Mouse (Mus musculus) embryonic facial prominence, embryonic 11.5 days (tissue): ENCODE data around the gene Inca1. TPM values are rescaled to one million over a fixed set of nuclear protein-coding genes. Genes with fewer than 3 reads are reported as not detected.

Source experiments
- ATAC-seq: fragments of 200-750 bp; cut with Nextera tagmentation; replicated peaks from 2 replicates; pipeline ENCODE4 v1.8.0; 2017; ENCODE audit warnings: low read depth; ENCODE audit not compliant: insufficient number of reproducible peaks, low FRiP score, low TSS enrichment
- DNase-seq: peaks from one replicate; pipeline ENCODE4 v3.0.0-alpha.2; 2015; ENCODE audit warnings: low spot score
- H3K27ac ChIP-seq: fragments of 300-500 bp; sonication (generic); replicated peaks from 2 replicates; pipeline ENCODE4 v1.5.1; 2014; ENCODE audit warnings: mild to moderate bottlenecking, low read depth, low read length, control low read depth
- H3K27me3 ChIP-seq: fragments of 300-500 bp; sonication (generic); 2 replicates; pipeline ENCODE4 v1.6.1; 2014; ENCODE audit warnings: mild to moderate bottlenecking, low read length, moderate library complexity, mixed read lengths; ENCODE audit not compliant: control insufficient read depth, insufficient read depth
- H3K36me3 ChIP-seq: fragments of 300-500 bp; sonication (generic); replicated peaks from 2 replicates; pipeline ENCODE4 v1.6.1; 2014; ENCODE audit warnings: low read depth, mild to moderate bottlenecking, low read length, moderate library complexity, mixed read lengths; ENCODE audit not compliant: control insufficient read depth, insufficient read depth
- H3K4me1 ChIP-seq: fragments of 300-500 bp; sonication (generic); 2 replicates; pipeline ENCODE4 v1.6.1; 2014; ENCODE audit warnings: low read length, mixed read lengths; ENCODE audit not compliant: control insufficient read depth, insufficient read depth
- H3K4me2 ChIP-seq: fragments of 300-500 bp; sonication (generic); 2 replicates; pipeline ENCODE4 v1.6.1; 2014; ENCODE audit warnings: low read depth, mild to moderate bottlenecking, control low read depth, low read length, moderate library complexity
- H3K4me3 ChIP-seq: fragments of 300-500 bp; sonication (generic); 2 replicates; pipeline ENCODE4 v1.5.1; 2014; ENCODE audit warnings: low read depth, low read length, control low read depth
- H3K9ac ChIP-seq: fragments of 300-500 bp; sonication (generic); replicated peaks from 2 replicates; pipeline ENCODE4 v1.6.1; 2014; ENCODE audit warnings: mild to moderate bottlenecking, control low read depth, low read length
- H3K9me3 ChIP-seq: fragments of 300-500 bp; sonication (generic); replicated peaks from 2 replicates; pipeline ENCODE4 v1.6.1; 2016; ENCODE audit warnings: mild to moderate bottlenecking, low read length, inconsistent platforms, mixed read lengths; ENCODE audit not compliant: control insufficient read depth
- WGBS: fragments of 180-500 bp; shearing (Covaris S2); extraction: QIAGEN DNeasy Blood & Tissue Kit; methylation state at CpG from one replicate; pipeline ENCODE4 v1.1.7; 2014; 5-methylcytosine and 5-hydroxymethylcytosine counted together
- polyA plus RNA-seq: library from polyadenylated mRNA; unstranded; fragments of >200 nt; fragmentation: Nextera tagmentation; extraction: Ambion mirVana; gene quantifications from 2 replicates; pipeline ENCODE4 v1.2.1, GENCODE M21; 2014

Inca1 gene
- polyA plus RNA-seq, 1 experiment from 2014 or later: 0.73 TPM

DNA sequence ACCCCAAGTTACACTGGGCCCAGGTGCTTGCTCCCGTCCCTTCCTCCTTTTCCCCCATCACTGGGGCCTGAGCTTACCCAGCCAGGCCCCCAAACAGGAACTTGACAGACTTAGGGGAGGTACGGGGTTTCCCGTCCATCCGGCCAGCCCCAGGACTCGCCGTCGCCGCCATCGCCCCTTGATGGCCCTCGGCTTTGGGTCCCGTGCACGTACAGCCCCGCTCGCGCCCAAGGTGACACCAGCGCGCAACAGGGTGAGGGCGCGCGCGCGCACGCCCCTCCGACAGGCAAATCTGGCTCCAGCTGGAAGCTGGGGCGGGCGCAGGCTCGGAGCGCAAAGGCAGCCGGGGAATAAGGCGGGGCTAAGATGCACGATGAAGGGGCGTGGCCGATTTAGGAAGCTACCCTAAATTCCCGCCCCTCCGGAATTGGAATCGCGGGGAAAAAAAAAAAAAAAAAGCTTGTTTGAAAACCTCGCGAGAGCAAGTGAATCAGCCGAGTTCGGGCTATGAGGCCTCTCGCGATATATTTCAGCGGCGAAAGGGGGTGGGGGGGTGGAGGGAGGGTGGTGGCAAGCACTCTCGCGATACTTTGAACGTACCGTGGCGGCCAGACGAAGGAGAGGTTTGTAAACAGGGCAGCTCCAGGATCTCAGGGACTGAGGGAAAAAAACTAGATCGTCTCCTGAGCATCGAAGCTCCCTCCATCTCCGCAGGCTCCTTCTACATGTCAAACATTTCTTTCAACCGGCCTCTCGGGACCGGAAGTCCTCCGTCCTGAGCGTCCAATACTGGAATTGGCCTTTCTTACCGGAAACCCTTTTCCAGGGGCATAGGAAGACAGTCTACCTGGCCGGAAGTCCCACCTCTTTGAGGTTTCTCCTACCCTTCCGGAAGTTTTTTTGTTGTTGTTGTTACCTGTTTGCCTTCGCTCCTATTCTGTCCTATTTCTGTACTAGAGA lies 53.0 kb downstream of the Inca1 start, which contains the start of the genes Rnf167 and Slc25a11:
Gene Rnf167, plus strand, starts transcription at position 545 of the 960 bp plus-strand sequence.
Gene Slc25a11, minus strand, starts transcription at position 789 of the 960 bp plus-strand sequence.
- Histone ChIP-seq H3K27ac (peak within 1 kb of the TSS; percentile 84), H3K4me2 (peak within 1 kb of the TSS; percentile 84), H3K4me3 (peak within 1 kb of the TSS; percentile 66), H3K27me3 (no peaks in the 10 kb centered on the region), H3K9me3 (no peaks in the 10 kb centered on the region), H3K9ac (peak within 1 kb of the TSS; percentile 70), H3K4me1 (peaks cover 2% of the 10 kb centered on the region; the same call in 1 of the 2 replicates), H3K36me3 (peaks cover 17% of the 10 kb centered on the region)
- DNase-seq: peak; percentile 100
- peak; percentile 70 for ATAC-seq
- WGBS: under 1% methylated on average over 63 of the region's 63 CpGs

DNA sequence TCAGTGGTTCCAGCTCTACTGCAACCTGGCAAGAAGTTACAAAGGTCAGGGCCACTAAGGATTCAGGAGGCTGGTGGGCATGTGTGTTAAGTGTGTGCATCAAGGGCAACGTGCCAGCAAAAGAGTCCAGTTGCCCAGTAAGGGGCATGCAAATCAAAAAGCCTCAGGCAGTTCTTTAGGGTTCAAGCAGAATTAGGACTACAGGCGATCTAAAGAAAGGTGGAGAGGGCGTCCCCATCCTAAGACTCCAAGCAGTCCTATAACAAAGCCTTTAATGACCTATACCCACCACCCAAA lies 53.7 kb downstream of the Inca1 start:
- Histone ChIP-seq H3K9me3 (no peaks in the 10 kb centered on the region), H3K4me3 (peak overlapping the region; percentile 61), H3K36me3 (peaks cover 14% of the 10 kb centered on the region), H3K27ac (peak overlapping the region; percentile 84), H3K27me3 (no peaks in the 10 kb centered on the region), H3K9ac (peak overlapping the region; percentile 70), H3K4me2 (peak overlapping the region; percentile 66), H3K4me1 (peaks cover 2% of the 10 kb centered on the region; the same call in 1 of the 2 replicates)
- no peak for DNase-seq
- 16% methylated on average over 3 of the region's 3 CpGs for WGBS
- no peak; the same call in 1 of the 2 replicates for ATAC-seq

DNA sequence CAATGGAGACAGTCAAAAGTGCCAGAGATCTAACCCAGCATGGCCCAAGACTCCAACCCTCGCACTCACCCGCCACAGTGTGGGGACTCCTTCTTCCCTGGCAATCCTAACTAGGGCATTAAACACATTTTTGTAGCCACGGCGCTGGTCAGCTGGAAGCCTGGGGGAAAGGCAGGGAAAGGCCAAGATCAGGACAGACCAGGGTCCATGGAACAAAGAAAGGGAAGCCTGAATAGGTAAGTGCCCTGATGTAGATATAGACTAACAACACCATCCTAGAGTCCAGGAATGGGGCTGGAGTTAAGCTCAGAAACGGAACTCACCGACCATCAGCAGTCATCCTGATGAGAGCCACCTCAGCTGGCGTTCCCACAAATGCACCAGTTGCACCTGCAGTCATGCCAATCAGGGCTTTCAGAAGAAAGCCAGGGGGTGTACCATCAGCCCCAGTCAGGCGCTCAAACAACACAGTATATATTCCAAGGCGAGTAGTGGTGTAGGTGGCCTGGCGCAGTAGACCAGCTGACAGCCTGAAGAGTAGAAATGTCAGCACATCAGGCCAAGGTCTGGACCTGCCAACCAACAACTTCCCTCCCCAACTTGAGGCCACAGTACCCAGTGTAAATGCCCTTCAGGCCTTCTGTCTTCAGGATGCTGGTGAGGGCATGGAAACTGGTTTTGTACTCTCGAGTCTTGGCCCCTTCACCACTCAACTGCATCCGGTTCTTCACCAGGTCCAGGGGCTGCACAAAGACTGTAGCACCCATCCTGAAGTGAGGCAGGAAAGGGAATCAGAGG lies 54.3 kb downstream of the Inca1 start:
- no peaks in the 10 kb centered on the region for H3K27me3 ChIP-seq
- peaks cover 8% of the 10 kb centered on the region for H3K36me3 ChIP-seq
- ATAC-seq: no peak
- H3K4me2 ChIP-seq: peak overlapping the region; percentile 66
- peak overlapping the region; percentile 70 for H3K9ac ChIP-seq
- WGBS: 87% methylated on average over 12 of the region's 12 CpGs
- no peak overlapping the region for H3K27ac ChIP-seq
- no peaks in the 10 kb centered on the region for H3K9me3 ChIP-seq
- H3K4me3 ChIP-seq: peak overlapping the region; percentile 61
- DNase-seq: no peak
- H3K4me1 ChIP-seq: peaks cover 2% of the 10 kb centered on the region; the same call in 1 of the 2 replicates

DNA sequence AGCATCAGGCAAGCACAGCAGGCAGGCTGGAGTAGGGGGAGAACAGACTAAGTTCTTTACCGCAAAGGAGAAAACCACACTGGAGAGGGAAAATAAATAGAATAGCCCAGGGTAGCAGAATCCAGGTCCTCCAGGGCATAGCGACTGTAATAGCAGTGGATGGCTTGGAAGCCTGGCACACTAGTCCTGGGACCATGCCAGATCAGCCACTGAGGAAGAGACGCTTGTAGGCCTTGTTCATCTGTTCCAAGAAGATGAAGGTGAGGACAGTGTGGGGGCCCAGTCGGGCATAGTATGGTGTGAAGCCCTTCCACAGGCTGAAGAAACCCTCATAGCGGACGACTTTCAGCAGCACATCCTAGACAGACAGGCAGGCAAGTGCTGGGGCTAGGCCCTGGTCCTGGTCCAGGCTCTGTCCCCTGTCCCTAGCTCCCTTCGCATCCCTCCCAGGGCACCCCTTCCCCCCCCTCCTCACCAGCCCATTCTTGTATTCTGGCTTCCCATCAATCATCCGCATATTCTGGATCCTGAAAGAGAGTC lies 55.3 kb downstream of the Inca1 start:
- Histone ChIP-seq H3K4me3 (no peak overlapping the region), H3K4me1 (peaks cover 2% of the 10 kb centered on the region; the same call in 1 of the 2 replicates), H3K27ac (no peak overlapping the region), H3K4me2 (no peak overlapping the region), H3K9ac (no peak overlapping the region), H3K9me3 (no peaks in the 10 kb centered on the region), H3K27me3 (no peaks in the 10 kb centered on the region), H3K36me3 (peaks cover 2% of the 10 kb centered on the region)
- WGBS: 96% methylated on average over 8 of the region's 8 CpGs
- no peak for ATAC-seq
- DNase-seq: no peak

GRCm38 (mm10) chr11:70643051-70643450 lies 56.9 kb downstream of the Inca1 start:
- Histone ChIP-seq H3K4me1 (peaks cover 2% of the 10 kb centered on the region; the same call in 1 of the 2 replicates), H3K9me3 (no peaks in the 10 kb centered on the region), H3K27me3 (no peaks in the 10 kb centered on the region), H3K36me3 (no peaks in the 10 kb centered on the region; the same call in none of the 2 replicates), H3K4me2 (no peak overlapping the region), H3K27ac (no peak overlapping the region), H3K9ac (no peak overlapping the region), H3K4me3 (no peak overlapping the region)
- ATAC-seq: no peak
- DNase-seq: no peak
- WGBS: 95% methylated on average over 6 of the region's 6 CpGs

DNA sequence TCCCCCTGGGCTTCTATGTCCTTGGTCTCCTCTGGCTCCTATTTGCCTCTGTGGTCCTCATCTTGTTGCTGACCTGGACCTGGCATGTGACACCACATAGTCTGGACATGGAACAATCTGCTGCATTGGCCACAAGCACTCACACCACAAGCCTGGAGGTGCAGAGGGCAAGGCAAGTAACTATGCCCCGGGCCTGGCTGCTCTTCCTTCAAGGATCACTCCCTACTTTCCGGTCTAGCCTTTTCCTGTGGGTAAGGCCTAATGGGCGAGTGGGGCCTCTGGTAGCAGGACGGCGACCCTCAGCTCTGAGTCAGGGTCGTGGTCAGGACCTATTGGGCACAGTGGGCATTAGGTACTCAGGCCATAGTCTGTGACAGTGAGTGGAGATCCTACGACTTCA lies 58.7 kb downstream of the Inca1 start:
- Histone ChIP-seq H3K36me3 (no peaks in the 10 kb centered on the region; the same call in none of the 2 replicates), H3K4me1 (no peaks in the 10 kb centered on the region; the same call in 1 of the 2 replicates), H3K4me2 (no peak overlapping the region), H3K27ac (no peak overlapping the region), H3K27me3 (no peaks in the 10 kb centered on the region), H3K9ac (no peak overlapping the region), H3K4me3 (no peak overlapping the region), H3K9me3 (no peaks in the 10 kb centered on the region)
- DNase-seq (no peak), ATAC-seq (no peak)
- WGBS: 79% methylated on average over 7 of the region's 7 CpGs

- Histone ChIP-seq H3K4me3 (no peak overlapping the region), H3K4me1 (no peaks in the 10 kb centered on the region), H3K27me3 (no peaks in the 10 kb centered on the region), H3K27ac (no peak overlapping the region), H3K36me3 (no peaks in the 10 kb centered on the region; the same call in none of the 2 replicates), H3K9me3 (no peaks in the 10 kb centered on the region), H3K9ac (no peak overlapping the region), H3K4me2 (no peak overlapping the region)
- ATAC-seq (no peak), DNase-seq (no peak)
- WGBS: 87% methylated on average over 8 of the region's 8 CpGs
Measured at GRCm38 (mm10) chr11:70639976-70640375, 60.0 kb downstream of the Inca1 start.
